Mouse (Mus musculus): Measurements from ENCODE around the gene Gatm. TPM values are rescaled to one million over a fixed set of nuclear protein-coding genes. Genes with fewer than 3 reads are reported as not detected.

The Gatm gene
- total and polyA plus RNA-seq, 2 experiments from 2014 or later: 44.0 to 72.9 TPM

DNA sequence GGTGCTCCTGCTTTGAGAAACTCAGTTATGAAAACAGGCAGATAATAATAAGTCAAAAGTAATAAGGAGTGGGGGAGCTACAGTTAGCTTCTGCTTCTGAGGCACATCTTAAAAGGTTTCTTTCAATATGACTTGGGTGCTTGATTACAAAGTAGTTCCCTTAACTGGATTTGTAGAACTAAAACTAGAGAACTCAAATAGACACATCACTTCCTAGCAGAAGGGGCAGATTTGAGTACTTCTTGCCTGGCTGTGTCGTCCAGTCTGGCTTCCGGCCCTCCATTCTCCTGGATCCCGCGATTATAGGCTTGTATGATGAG is 511 bp upstream of the Gatm start:
- Histone ChIP-seq H3K9ac (replicated peaks; ENCODE audit: low read length) (0 out of 2 replicates have a peak overlapping the region, but pooled peaks have one; percentile 71), H3K36me3 (ENCODE audit: insufficient read depth, low read length) (no peaks in the 10 kb centered on the region), H3K4me1 (ENCODE audit: insufficient read depth, low read length) (no peaks in the 10 kb centered on the region), H3K4me3 (ENCODE audit: low read length) (peak overlapping the region; percentile 73), H3K4me2 (ENCODE audit: low read depth, low read length) (peak overlapping the region; percentile 78), H3K9me3 (ENCODE audit: low read length) (no peaks in the 10 kb centered on the region), H3K27me3 (ENCODE audit: insufficient read depth, low read length) (no peaks in the 10 kb centered on the region), H3K27ac (peak overlapping the region; percentile 74; the same call in 1 of the 2 replicates)
- whole genome bisulfite sequencing: 85% methylated on average over 4 of the region's 4 CpGs
- DNase-seq (ENCODE audit: low spot score) (no peak), ATAC-seq (no peak)
- TF ChIP-seq CTCF (IDR thresholded peaks at IDR 0.05; ENCODE audit: low read depth): no peak

GRCm38 (mm10) chr2:122608820-122609219 is 2.3 kb downstream of the Gatm start:
- ATAC-seq: no peak
- H3K4me2 ChIP-seq (ENCODE audit: low read depth, low read length): peak overlapping the region; percentile 78; the same call in 1 of the 2 replicates

DNA sequence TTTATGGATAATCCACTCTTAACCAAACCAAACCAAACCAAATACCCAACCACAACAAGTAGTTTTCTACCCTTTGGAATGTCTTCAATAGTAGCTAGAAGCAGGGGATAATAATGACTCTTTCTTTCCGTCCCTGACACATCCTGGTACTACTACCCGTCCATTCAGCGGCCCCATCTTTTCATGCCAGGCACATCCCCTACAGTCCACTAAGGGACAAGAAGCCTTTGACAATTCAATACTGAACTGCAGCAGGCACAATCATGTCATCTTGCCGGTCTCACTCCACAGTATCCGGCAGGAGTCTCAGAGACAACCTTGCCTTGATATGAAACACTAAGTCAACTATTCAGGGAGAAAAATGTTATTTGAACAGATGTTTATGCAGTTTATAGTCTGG is 5.3 kb downstream of the Gatm start:
- DNase-seq (ENCODE audit: low spot score): peak; percentile 57
- WGBS: 53% methylated on average over 5 of the region's 5 CpGs
- Histone ChIP-seq H3K27me3 (ENCODE audit: insufficient read depth, low read length) (no peaks in the 10 kb centered on the region), H3K4me3 (ENCODE audit: low read length) (no peak overlapping the region), H3K9ac (replicated peaks; ENCODE audit: low read length) (no peak overlapping the region), H3K4me1 (ENCODE audit: insufficient read depth, low read length) (no peaks in the 10 kb centered on the region), H3K4me2 (ENCODE audit: low read depth, low read length) (0 out of 2 replicates have a peak overlapping the region, but pooled peaks have one; percentile 5), H3K27ac (peak overlapping the region; percentile 71), H3K36me3 (ENCODE audit: insufficient read depth, low read length) (peaks cover 4% of the 10 kb centered on the region; the same call in 1 of the 2 replicates), H3K9me3 (ENCODE audit: low read length) (no peaks in the 10 kb centered on the region)
- no peak for TF ChIP-seq CTCF (IDR thresholded peaks at IDR 0.05; ENCODE audit: low read depth)
- ATAC-seq: peak; percentile 79

More at GRCm38 (mm10) chr2:122608820-122609219, 2.3 kb downstream of the Gatm start:
- Histone ChIP-seq H3K27me3 (ENCODE audit: insufficient read depth, low read length) (no peaks in the 10 kb centered on the region), H3K27ac (no peak overlapping the region), H3K4me3 (ENCODE audit: low read length) (no peak overlapping the region), H3K4me1 (ENCODE audit: insufficient read depth, low read length) (no peaks in the 10 kb centered on the region), H3K36me3 (ENCODE audit: insufficient read depth, low read length) (no peaks in the 10 kb centered on the region), H3K9me3 (ENCODE audit: low read length) (no peaks in the 10 kb centered on the region), H3K9ac (replicated peaks; ENCODE audit: low read length) (no peak overlapping the region)
- no peak for DNase-seq (ENCODE audit: low spot score)
- 76% methylated on average over 9 of the region's 9 CpGs for WGBS
- TF ChIP-seq CTCF (IDR thresholded peaks at IDR 0.05; ENCODE audit: low read depth): no peak

- peaks cover 4% of the 10 kb centered on the region; the same call in 1 of the 2 replicates for H3K36me3 ChIP-seq (ENCODE audit: insufficient read depth, low read length)
- DNase-seq (ENCODE audit: low spot score) (no peak), ATAC-seq (no peak)
- no peaks in the 10 kb centered on the region for H3K4me1 ChIP-seq (ENCODE audit: insufficient read depth, low read length)
- H3K9ac ChIP-seq (replicated peaks; ENCODE audit: low read length): no peak overlapping the region
- H3K27ac ChIP-seq: no peak overlapping the region
- no peak overlapping the region for H3K4me3 ChIP-seq (ENCODE audit: low read length)
- no peaks in the 10 kb centered on the region for H3K9me3 ChIP-seq (ENCODE audit: low read length)
- WGBS: 73% methylated on average over 2 of the region's 2 CpGs
- TF ChIP-seq CTCF (IDR thresholded peaks at IDR 0.05; ENCODE audit: low read depth): no peak
- H3K27me3 ChIP-seq (ENCODE audit: insufficient read depth, low read length): no peaks in the 10 kb centered on the region
- H3K4me2 ChIP-seq (ENCODE audit: low read depth, low read length): no peak overlapping the region
Observed at GRCm38 (mm10) chr2:122601354-122601753, 9.7 kb downstream of the Gatm start.

- Histone ChIP-seq H3K36me3 (ENCODE audit: insufficient read depth, low read length) (peaks cover 8% of the 10 kb centered on the region; the same call in 1 of the 2 replicates), H3K4me1 (ENCODE audit: insufficient read depth, low read length) (no peaks in the 10 kb centered on the region), H3K9ac (replicated peaks; ENCODE audit: low read length) (no peak overlapping the region), H3K4me3 (ENCODE audit: low read length) (no peak overlapping the region), H3K9me3 (ENCODE audit: low read length) (no peaks in the 10 kb centered on the region), H3K4me2 (ENCODE audit: low read depth, low read length) (no peak overlapping the region), H3K27ac (no peak overlapping the region), H3K27me3 (ENCODE audit: insufficient read depth, low read length) (no peaks in the 10 kb centered on the region)
- DNase-seq (ENCODE audit: low spot score): no peak
- ATAC-seq: no peak
- TF ChIP-seq CTCF (IDR thresholded peaks at IDR 0.05; ENCODE audit: low read depth): no peak
- 84% methylated on average over 2 of the region's 2 CpGs for WGBS
Observed at GRCm38 (mm10) chr2:122599736-122600135, 11.4 kb downstream of the Gatm start.

DNA sequence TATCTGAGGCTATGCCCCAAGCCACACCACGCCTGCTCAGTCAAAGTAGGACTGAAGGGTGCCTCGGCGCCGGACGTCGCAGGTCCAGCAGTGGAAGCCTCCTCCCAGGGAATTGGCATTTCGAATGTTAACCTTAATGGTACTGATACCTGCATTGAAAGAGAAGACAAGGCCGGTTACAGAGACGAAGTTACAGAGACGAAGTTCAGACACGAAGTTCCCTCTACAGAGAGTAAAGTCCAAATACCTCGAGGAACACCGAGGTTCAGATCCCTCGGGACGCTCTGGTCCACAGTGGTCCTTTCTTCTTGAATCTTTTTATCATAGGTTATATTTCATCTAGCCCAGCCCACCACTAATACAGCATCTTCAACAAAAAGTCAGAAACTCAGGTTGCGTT is 15.6 kb downstream of the Gatm start:
- H3K4me3 ChIP-seq (ENCODE audit: low read length): no peak overlapping the region
- peaks cover 4% of the 10 kb centered on the region; the same call in 1 of the 2 replicates for H3K36me3 ChIP-seq (ENCODE audit: insufficient read depth, low read length)
- H3K4me1 ChIP-seq (ENCODE audit: insufficient read depth, low read length): no peaks in the 10 kb centered on the region
- H3K9me3 ChIP-seq (ENCODE audit: low read length): no peaks in the 10 kb centered on the region
- TF ChIP-seq CTCF (IDR thresholded peaks at IDR 0.05; ENCODE audit: low read depth): no peak
- H3K27ac ChIP-seq: no peak overlapping the region
- H3K4me2 ChIP-seq (ENCODE audit: low read depth, low read length): no peak overlapping the region
- H3K27me3 ChIP-seq (ENCODE audit: insufficient read depth, low read length): no peaks in the 10 kb centered on the region
- ATAC-seq: no peak
- WGBS: 94% methylated on average over 16 of the region's 16 CpGs
- no peak for DNase-seq (ENCODE audit: low spot score)
- no peak overlapping the region for H3K9ac ChIP-seq (replicated peaks; ENCODE audit: low read length)

DNA sequence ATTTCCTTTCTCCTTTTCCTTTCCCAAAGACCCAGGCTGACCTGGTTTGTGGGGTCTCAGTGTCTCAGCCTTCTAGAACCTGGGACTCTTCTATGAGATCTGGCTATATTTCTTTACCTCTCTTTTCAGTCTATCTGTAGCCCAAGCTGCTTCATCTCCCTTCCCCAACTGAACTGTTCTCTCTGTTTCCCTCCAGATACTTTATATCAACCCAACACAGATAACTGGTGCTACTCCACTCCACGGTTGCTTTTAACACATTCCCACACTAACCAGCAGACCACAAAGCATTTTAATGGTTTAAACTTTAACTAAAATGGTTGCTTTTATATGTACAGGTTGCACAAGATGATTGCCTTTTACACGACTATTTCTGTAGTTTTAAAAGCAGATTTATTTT is 19.9 kb downstream of the Gatm start:
- WGBS: 77% methylated on average over 2 of the region's 2 CpGs
- Histone ChIP-seq H3K36me3 (ENCODE audit: insufficient read depth, low read length) (peaks cover 4% of the 10 kb centered on the region; the same call in 1 of the 2 replicates), H3K4me1 (ENCODE audit: insufficient read depth, low read length) (no peaks in the 10 kb centered on the region), H3K9ac (replicated peaks; ENCODE audit: low read length) (no peak overlapping the region), H3K9me3 (ENCODE audit: low read length) (no peaks in the 10 kb centered on the region), H3K4me2 (ENCODE audit: low read depth, low read length) (no peak overlapping the region), H3K4me3 (ENCODE audit: low read length) (no peak overlapping the region), H3K27ac (no peak overlapping the region), H3K27me3 (ENCODE audit: insufficient read depth, low read length) (no peaks in the 10 kb centered on the region)
- no peak for ATAC-seq
- no peak for DNase-seq (ENCODE audit: low spot score)
- no peak for TF ChIP-seq CTCF (IDR thresholded peaks at IDR 0.05; ENCODE audit: low read depth)
